Mouse (Mus musculus): ENCODE measurements at regions not wholly inside any gene's neighbourhood (a gene's known extent, or its start where the extent isn't known, plus 50 kb on each side); places are given as distances from the start of the nearest gene placed in this dataset.

GRCm38 (mm10) chr2:171406057-171406456 is 637.2 kb downstream of the Cbln4 start:
- Histone ChIP-seq H3K36me3 (replicated peaks in 1 of 2; ENCODE audit: control insufficient read depth in 1 of 2, insufficient read depth in 1 of 2, low read length in 1 of 2) (no peaks in the 10 kb centered on the region), H3K79me2 (replicated peaks; ENCODE audit: control insufficient read depth, extremely low read depth, insufficient read depth, poor library complexity, severe bottlenecking) (no peaks in the 10 kb centered on the region), H3K9ac (ENCODE audit: insufficient read depth, low read depth) (no peak overlapping the region), H3K27ac (ENCODE audit: insufficient read depth, low read depth) (no peak overlapping the region), H3K4me1 (ENCODE audit: control insufficient read depth in 1 of 2, insufficient read depth in 2 of 2) (no peaks in the 10 kb centered on the region), H3K9me3 (replicated peaks; ENCODE audit: low read length) (peaks cover 46% of the 10 kb centered on the region), H3K4me3 (replicated peaks in 1 of 3; ENCODE audit: low read depth in 2 of 3, low read length in 2 of 3, poor library complexity in 1 of 3) (no peak overlapping the region), H3K4me2 (ENCODE audit: insufficient read depth, low read depth, poor library complexity, severe bottlenecking) (no peak overlapping the region), H3K27me3 (replicated peaks) (no peaks in the 10 kb centered on the region)
- in situ Hi-C loops (cut with MboI; ENCODE audit: low pct_ligation_motif_present, low pct_unique_long_range_greater_than_20kb, low sequenced_read_pairs) (no loop called here), dilution Hi-C loops (cut with MboI; ENCODE audit: extremely low pct_ligation_motif_present, extremely low pct_unique_long_range_greater_than_20kb, low sequenced_read_pairs) (no loop called here)
- DNase-seq (ENCODE audit: extremely low read depth): no peak
- TF ChIP-seq MAFK (IDR thresholded peaks at IDR 0.05; ENCODE audit: insufficient replicate concordance, low read length): no peak
- no peak for TF ChIP-seq KAT2A (IDR thresholded peaks at IDR 0.05; ENCODE audit: insufficient replicate concordance, low read length)
- TF ChIP-seq MXI1 (IDR thresholded peaks at IDR 0.05; ENCODE audit: low read depth, low read length): no peak
- no peak for TF ChIP-seq MAZ (IDR thresholded peaks at IDR 0.05; ENCODE audit: low read depth, low read length)
- no peak for TF ChIP-seq MAX (IDR thresholded peaks at IDR 0.05; ENCODE audit: low read length)
- no peak for TF ChIP-seq ZC3H11A (IDR thresholded peaks at IDR 0.05; ENCODE audit: low read depth, low read length)
- no peak for TF ChIP-seq USF1 (IDR thresholded peaks at IDR 0.05; ENCODE audit: low read depth, low read length)

- H3K79me2 ChIP-seq (replicated peaks; ENCODE audit: control insufficient read depth, extremely low read depth, insufficient read depth, poor library complexity, severe bottlenecking): no peaks in the 10 kb centered on the region
- no peaks in the 10 kb centered on the region for H3K4me1 ChIP-seq (ENCODE audit: control insufficient read depth in 1 of 2, insufficient read depth in 2 of 2)
- no peak overlapping the region for H3K9ac ChIP-seq (ENCODE audit: insufficient read depth, low read depth)
- H3K36me3 ChIP-seq (replicated peaks in 1 of 2; ENCODE audit: control insufficient read depth in 1 of 2, insufficient read depth in 1 of 2, low read length in 1 of 2): no peaks in the 10 kb centered on the region
- dilution Hi-C loops (cut with MboI; ENCODE audit: extremely low pct_ligation_motif_present, extremely low pct_unique_long_range_greater_than_20kb, low sequenced_read_pairs): no loop called here
- no peak overlapping the region for H3K27ac ChIP-seq (ENCODE audit: insufficient read depth, low read depth)
- TF ChIP-seq MAX (IDR thresholded peaks at IDR 0.05; ENCODE audit: low read length): no peak
- no peak for TF ChIP-seq USF1 (IDR thresholded peaks at IDR 0.05; ENCODE audit: low read depth, low read length)
- no peak for TF ChIP-seq RCOR1 (conservative IDR thresholded peaks at IDR 0.05; ENCODE audit: low read depth, low read length)
- TF ChIP-seq ELF1 (IDR thresholded peaks at IDR 0.05; ENCODE audit: low read depth, low read length): no peak
- in situ Hi-C loops (cut with MboI; ENCODE audit: low pct_ligation_motif_present, low pct_unique_long_range_greater_than_20kb, low sequenced_read_pairs): no loop called here
- peaks cover 50% of the 10 kb centered on the region for H3K9me3 ChIP-seq (replicated peaks; ENCODE audit: low read length)
- no peak overlapping the region for H3K4me2 ChIP-seq (ENCODE audit: insufficient read depth, low read depth, poor library complexity, severe bottlenecking)
- H3K27me3 ChIP-seq (replicated peaks): no peaks in the 10 kb centered on the region
- H3K4me3 ChIP-seq (replicated peaks in 1 of 3; ENCODE audit: low read depth in 2 of 3, low read length in 2 of 3, poor library complexity in 1 of 3): no peak overlapping the region
- no peak for DNase-seq (ENCODE audit: extremely low read depth)
Measured at GRCm38 (mm10) chr2:171388936-171389335, 654.3 kb downstream of the Cbln4 start.

GRCm38 (mm10) chr2:171373457-171373856 is 641.9 kb downstream of the Dok5 start:
- no peaks in the 10 kb centered on the region for H3K36me3 ChIP-seq (replicated peaks in 1 of 2; ENCODE audit: control insufficient read depth in 1 of 2, insufficient read depth in 1 of 2, low read length in 1 of 2)
- H3K79me2 ChIP-seq (replicated peaks; ENCODE audit: control insufficient read depth, extremely low read depth, insufficient read depth, poor library complexity, severe bottlenecking): no peaks in the 10 kb centered on the region
- no peak overlapping the region for H3K27ac ChIP-seq (ENCODE audit: insufficient read depth, low read depth)
- H3K9ac ChIP-seq (ENCODE audit: insufficient read depth, low read depth): no peak overlapping the region
- H3K4me2 ChIP-seq (ENCODE audit: insufficient read depth, low read depth, poor library complexity, severe bottlenecking): no peak overlapping the region
- H3K4me1 ChIP-seq (ENCODE audit: control insufficient read depth in 1 of 2, insufficient read depth in 2 of 2): no peaks in the 10 kb centered on the region
- in situ Hi-C loops (cut with MboI; ENCODE audit: low pct_ligation_motif_present, low pct_unique_long_range_greater_than_20kb, low sequenced_read_pairs) (no loop called here), dilution Hi-C loops (cut with MboI; ENCODE audit: extremely low pct_ligation_motif_present, extremely low pct_unique_long_range_greater_than_20kb, low sequenced_read_pairs) (no loop called here)
- TF ChIP-seq USF2 (conservative IDR thresholded peaks at IDR 0.05; ENCODE audit: low read depth, low read length) (no peak), E2F4 (IDR thresholded peaks at IDR 0.05; ENCODE audit: insufficient replicate concordance, low read depth, low read length) (no peak), NRF1 (IDR thresholded peaks at IDR 0.05; ENCODE audit: low read depth, low read length) (no peak), CHD1 (IDR thresholded peaks at IDR 0.05; ENCODE audit: low read depth, low read length) (no peak), CHD2 (IDR thresholded peaks at IDR 0.05; ENCODE audit: low read length) (no peak)
- H3K9me3 ChIP-seq (replicated peaks; ENCODE audit: low read length): peaks cover 57% of the 10 kb centered on the region
- H3K27me3 ChIP-seq (replicated peaks): no peaks in the 10 kb centered on the region
- no peak overlapping the region for H3K4me3 ChIP-seq (replicated peaks in 1 of 3; ENCODE audit: low read depth in 2 of 3, low read length in 2 of 3, poor library complexity in 1 of 3)
- DNase-seq (ENCODE audit: extremely low read depth): no peak

All from CH12.LX (cell line).